Mouse (Mus musculus) gastrocnemius, adult 18-20 months (tissue): Measurements from ENCODE around the gene Gli1. TPM values are rescaled to one million over a fixed set of nuclear protein-coding genes. Genes with fewer than 3 reads are reported as not detected.
A peak's percentile ranks its signal among the peaks of the same experiment; 100 is the strongest.
"Not testable (repeated sequence)": the region's sequence is repeated elsewhere in the genome, so short reads cannot be mapped to it uniquely, and the experiment has no call there.

ENCODE experiments used
- DNase-seq: peaks from one replicate; pipeline ENCODE4 v3.0.0; 2021; ENCODE audit warnings: low spot score
- total RNA-seq, 2 experiments: library from RNA; stranded (reverse); gene quantifications; 2 replicates each; pipeline ENCODE4 v1.2.3; 2021

Gli1 gene
- total RNA-seq, 2 experiments from 2014 or later, result 0.41 to 0.74 TPM

- no peak for DNase-seq
These were observed 18.5 kb downstream of the Gli1 start for GRCm38 (mm10) chr10:127323131-127323855.

GRCm38 (mm10) chr10:127322669-127323068 is 19.1 kb downstream of the Gli1 start:
- DNase-seq, result no peak

DNA sequence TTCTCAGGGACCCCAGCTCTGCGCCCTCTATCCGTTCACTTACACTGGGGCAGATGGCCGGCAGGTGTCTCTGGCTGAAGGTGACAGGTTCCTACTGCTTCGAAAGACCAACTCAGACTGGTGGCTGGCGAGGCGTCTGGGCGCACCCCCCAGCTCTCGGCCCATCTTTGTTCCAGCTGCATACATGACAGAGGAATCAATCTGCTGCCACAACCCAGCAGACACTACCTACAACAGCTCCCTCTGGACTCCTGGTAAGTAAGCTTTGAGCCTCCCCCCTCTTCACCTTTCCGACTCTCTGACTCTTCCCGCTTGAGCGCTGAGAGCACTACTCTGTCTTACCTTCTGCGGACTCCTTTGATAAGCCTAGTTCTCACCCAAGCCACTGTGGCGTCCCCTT is 19.6 kb downstream of the Gli1 start:
- no peak for DNase-seq

- DNase-seq, result no peak
These were observed 20.2 kb downstream of the Gli1 start, which contains the start of gene Arhgap9 for GRCm38 (mm10) chr10:127321621-127322020. Gene Arhgap9 (plus strand): TSS chr10:127321964.

- no peak for DNase-seq
These were observed 21.8 kb downstream of the Gli1 start for GRCm38 (mm10) chr10:127319969-127320368.

- no peak for DNase-seq
These were observed 23.8 kb downstream of the Gli1 start for GRCm38 (mm10) chr10:127318009-127318408.

- DNase-seq, result no peak
These were observed 24.5 kb downstream of the Gli1 start for GRCm38 (mm10) chr10:127317277-127317676.

DNA sequence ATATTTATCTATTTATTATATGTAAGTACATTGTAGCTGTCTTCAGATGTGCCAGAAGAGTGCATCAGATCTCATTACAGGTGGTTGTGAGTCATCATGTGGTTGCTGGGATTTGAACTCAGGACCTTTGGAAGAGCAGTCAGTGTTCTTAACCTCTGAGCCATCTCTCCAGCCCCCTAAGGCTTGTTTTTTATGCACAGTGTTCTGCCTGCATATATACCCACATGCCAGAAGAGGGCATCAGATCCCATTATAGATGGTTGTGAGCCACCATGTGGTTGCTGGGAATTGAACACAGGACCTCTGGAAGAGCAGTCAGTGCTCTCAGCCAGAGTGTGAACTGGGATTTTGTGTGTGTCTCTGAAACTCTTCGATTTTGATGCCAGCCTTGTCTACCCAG is 26.8 kb downstream of the Gli1 start:
- DNase-seq, result not testable (repeated sequence)

DNA sequence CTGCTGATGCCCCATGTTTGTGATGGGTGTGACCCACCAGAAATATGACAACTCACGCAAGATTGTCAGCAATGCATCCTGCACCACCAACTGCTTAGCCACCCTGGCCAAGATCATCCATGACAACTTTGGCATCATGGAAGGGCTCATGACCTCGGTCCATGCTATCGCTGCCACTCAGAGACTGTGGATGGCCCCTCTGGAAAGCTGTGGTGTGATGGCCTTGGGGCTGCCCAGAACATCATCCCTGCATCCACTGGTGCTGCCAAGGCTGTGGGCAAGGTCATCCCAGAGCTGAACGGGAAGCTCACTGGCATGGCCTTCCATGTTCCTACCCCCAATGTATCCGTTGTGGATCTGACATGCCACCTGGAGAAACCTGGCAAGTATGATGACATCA is 28.3 kb downstream of the Gli1 start:
- DNase-seq, result not testable (repeated sequence)

GRCm38 (mm10) chr10:127312858-127313257 is 28.9 kb downstream of the Gli1 start:
- DNase-seq, result no peak

GRCm38 (mm10) chr10:127312356-127312676 is 29.5 kb downstream of the Gli1 start:
- DNase-seq, result peak; percentile 90

- peak; percentile 96 for DNase-seq
These were observed 30.1 kb downstream of the Gli1 start, which contains the start of gene Mars for GRCm38 (mm10) chr10:127311476-127312355. Gene Mars (minus strand): TSS chr10:127311786.

GRCm38 (mm10) chr10:127310523-127311475 is 31.0 kb downstream of the Gli1 start:
- DNase-seq, result no peak

DNA sequence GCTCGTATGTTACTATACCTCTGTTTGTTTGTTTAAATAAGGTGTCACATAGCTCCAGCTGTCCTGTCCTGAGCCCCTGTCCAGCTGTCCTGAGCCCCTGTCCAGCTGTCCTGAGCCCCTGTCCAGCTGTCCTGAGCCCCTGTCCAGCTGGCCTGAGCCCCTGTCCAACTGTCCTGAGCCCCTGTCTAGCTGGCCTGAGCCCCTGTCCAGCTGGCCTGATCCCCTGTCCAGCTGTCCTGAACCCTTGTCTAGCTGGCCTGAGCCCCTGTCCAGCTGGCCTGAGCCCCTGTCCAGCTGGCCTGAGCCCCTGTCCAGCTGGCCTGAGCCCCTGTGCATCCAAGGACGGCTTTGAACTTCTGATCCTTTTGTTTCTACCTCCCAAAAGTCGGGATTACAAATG is 32.6 kb downstream of the Gli1 start:
- DNase-seq, result not testable (repeated sequence)

GRCm38 (mm10) chr10:127303136-127303535 is 38.6 kb downstream of the Gli1 start:
- no peak for DNase-seq

DNA sequence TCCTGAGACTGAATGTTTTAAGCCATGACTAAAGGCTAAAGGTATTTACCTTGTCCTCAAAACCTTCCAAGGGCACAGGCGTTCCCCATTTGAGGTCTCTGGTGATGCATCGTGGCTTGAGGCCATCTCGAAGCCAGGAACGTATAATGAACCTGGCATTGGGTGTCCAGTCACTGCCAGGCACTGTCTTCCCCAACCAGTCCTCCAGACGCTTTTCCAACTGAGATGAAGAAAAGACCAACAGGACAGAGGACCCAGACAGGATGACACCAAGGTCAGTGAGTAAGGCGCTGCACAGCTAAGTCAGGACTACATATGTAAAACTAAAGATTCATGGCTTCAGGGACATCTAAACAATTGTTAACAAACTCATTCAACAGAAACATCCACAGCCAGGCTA is 41.4 kb downstream of the Gli1 start:
- no peak for DNase-seq

- DNase-seq, result no peak
These were observed 44.5 kb downstream of the Gli1 start for GRCm38 (mm10) chr10:127297015-127297871.

DNA sequence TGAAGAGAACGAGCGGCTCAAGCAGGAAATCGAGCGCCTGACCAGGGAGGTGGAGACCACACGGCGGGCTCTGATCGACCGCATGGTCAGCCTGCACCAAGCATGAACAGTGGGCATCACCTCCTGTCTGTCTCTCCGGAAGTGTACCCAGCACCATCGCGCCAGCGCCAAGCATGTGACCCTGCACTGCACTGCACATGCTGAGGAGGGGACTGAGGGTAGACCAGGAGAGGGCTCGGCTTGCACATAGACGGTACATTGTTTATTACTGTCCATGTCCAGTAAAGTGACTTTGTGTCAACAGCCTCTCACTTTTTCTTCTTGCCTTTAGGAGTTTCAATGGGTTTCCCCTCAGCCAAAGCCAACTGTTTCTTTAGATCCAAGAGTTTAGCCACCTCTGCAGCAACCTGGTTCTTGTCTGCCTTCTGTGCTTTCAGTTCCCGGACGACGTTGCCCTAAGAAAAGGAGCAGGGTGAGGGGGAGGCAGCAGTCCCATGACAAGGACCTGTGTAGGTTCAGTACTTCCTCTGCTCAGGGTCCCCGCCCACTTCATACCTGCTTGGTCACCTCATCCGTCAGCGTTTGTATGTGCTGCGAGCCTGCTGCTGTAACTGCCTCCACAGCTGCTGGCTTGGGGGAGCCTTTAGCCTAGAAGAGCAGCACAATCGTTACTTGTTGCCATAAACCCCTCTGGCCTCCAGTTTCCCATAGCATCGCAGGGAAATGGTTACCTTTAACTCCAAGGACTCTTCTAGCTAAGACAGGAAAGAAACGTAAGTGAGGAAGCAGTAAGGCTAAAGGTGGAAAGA is 45.6 kb downstream of the Gli1 start:
- DNase-seq, result no peak

DNA sequence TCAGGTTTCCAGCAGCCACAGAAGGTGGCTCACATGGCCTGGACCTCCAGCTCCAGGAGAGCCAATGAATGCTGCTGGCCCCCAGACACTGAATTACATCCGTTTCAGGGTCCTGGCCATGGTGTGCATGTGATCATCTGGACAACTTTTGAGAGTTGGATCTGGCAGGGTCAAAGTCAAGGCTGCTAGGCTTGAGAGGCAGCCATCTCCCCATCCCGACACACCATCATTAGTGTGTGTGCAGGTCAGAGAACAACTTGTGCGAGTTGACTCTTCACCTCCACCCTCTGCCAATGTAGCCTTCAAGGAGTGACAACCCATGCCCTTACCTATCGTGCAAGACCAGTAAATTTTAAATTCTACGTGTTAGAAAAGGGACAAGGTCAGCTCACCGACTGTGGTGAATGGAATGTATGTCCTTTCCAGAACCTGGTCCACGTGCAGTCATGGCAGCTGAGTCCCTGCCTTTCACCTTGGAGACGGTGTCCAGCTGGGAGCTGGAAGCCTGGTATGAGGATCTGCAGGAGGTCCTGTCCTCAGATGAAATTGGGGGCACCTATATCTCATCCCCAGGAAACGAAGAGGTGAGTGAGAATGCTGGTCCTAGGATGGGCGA is 46.8 kb downstream of the Gli1 start:
- DNase-seq, result no peak
